Mouse (Mus musculus) kidney, embryonic 14.5 days (tissue): ENCODE data around the gene Nid1. TPM values are rescaled to one million over a fixed set of nuclear protein-coding genes. Genes with fewer than 3 reads are reported as not detected.
"Not testable (repeated sequence)": the region's sequence is repeated elsewhere in the genome, so short reads cannot be mapped to it uniquely, and the experiment has no call there.

Source experiments
- ATAC-seq: fragments of 200-750 bp; cut with Nextera tagmentation; 2 replicates; pipeline ENCODE4 v1.8.0; 2017; ENCODE audit warnings: moderate number of reproducible peaks, mild to moderate bottlenecking, moderate TSS enrichment, moderate library complexity; ENCODE audit not compliant: low FRiP score, low TSS enrichment
- H3K27ac ChIP-seq: fragments of 300-500 bp; sonication (generic); 2 replicates; pipeline ENCODE4 v1.5.1; 2014; ENCODE audit warnings: low read depth, mild to moderate bottlenecking, low read length, moderate library complexity, mixed read lengths
- H3K27me3 ChIP-seq: fragments of 300-500 bp; sonication (generic); 2 replicates; pipeline ENCODE4 v1.6.1; 2014; ENCODE audit warnings: mild to moderate bottlenecking, low read length; ENCODE audit not compliant: control insufficient read depth, insufficient read depth
- H3K36me3 ChIP-seq: fragments of 300-500 bp; sonication (generic); 2 replicates; pipeline ENCODE4 v1.6.1; 2014; ENCODE audit warnings: low read length, mixed read lengths; ENCODE audit not compliant: control insufficient read depth, insufficient read depth
- H3K4me1 ChIP-seq: fragments of 300-500 bp; sonication (generic); 2 replicates; pipeline ENCODE4 v1.6.1; 2014; ENCODE audit warnings: low read length, mixed read lengths; ENCODE audit not compliant: control insufficient read depth, insufficient read depth
- H3K4me2 ChIP-seq: fragments of 300-500 bp; sonication (generic); replicated peaks from 2 replicates; pipeline ENCODE4 v1.6.1; 2014; ENCODE audit warnings: low read depth, mild to moderate bottlenecking, low read length
- H3K4me3 ChIP-seq: fragments of 300-500 bp; sonication (generic); 2 replicates; pipeline ENCODE4 v1.5.1; 2014; ENCODE audit warnings: mild to moderate bottlenecking, low read length
- H3K9ac ChIP-seq: fragments of 300-500 bp; sonication (generic); 2 replicates; pipeline ENCODE4 v1.6.1; 2014; ENCODE audit warnings: low read depth, mild to moderate bottlenecking, low read length, moderate library complexity
- H3K9me3 ChIP-seq: fragments of 300-500 bp; sonication (generic); 2 replicates; pipeline ENCODE4 v1.6.1; 2016; ENCODE audit warnings: low read length; ENCODE audit not compliant: control insufficient read depth
- WGBS: fragments of 180-500 bp; shearing (Covaris S2); extraction: QIAGEN DNeasy Blood & Tissue Kit; methylation state at CpG from one replicate; pipeline ENCODE4 v1.1.7; 2014; 5-methylcytosine and 5-hydroxymethylcytosine counted together
- polyA plus RNA-seq: library from polyadenylated mRNA; unstranded; fragments of >200 nt; fragmentation: Nextera tagmentation; extraction: Ambion mirVana; gene quantifications from 2 replicates; pipeline ENCODE4 v1.2.1, GENCODE M21; 2014

The Nid1 gene
- polyA plus RNA-seq, 1 experiment from 2014 or later, result 96.1 TPM

DNA sequence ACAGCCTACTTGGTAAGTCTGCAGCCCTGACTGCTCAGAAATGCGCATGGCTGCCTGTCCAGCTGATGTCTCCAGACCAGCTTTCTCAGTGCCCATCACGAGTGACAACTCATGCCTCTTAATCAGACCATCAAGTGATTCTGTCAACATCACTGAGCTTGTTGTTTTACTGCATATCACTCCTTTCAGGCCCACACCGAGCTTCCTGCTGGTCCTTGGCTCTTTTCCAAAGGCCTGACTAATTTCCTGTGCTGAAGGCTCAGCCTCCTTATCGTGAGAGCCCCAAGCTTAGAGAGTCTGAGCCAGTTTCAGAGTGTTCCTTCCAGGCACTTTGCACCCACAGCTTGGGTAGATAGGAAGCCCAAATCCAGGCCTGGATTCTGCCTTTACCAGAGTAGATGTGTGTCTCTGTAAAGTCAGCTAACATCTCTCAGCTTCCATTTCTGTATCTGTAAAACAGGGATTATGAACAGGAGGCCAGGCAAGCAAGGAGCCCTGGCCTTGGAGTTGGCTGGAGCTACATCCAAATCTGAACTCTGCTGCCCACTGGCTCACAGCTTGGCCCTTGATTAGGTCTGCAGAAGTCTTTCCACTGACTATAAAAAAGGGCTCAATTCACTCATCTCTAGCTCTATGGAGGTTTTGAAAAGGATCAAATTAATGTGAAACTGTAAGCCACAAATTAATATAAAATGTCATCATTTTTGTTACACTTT is 101.4 kb downstream of the Nid1 start:
- Histone ChIP-seq H3K36me3 (no peaks in the 10 kb centered on the region), H3K4me2 (no peak overlapping the region), H3K27ac (no peak overlapping the region; the same call in 1 of the 2 replicates), H3K27me3 (no peaks in the 10 kb centered on the region), H3K9me3 (no peaks in the 10 kb centered on the region), H3K4me3 (no peak overlapping the region), H3K4me1 (peaks cover 14% of the 10 kb centered on the region; the same call in 1 of the 2 replicates), H3K9ac (no peak overlapping the region)
- ATAC-seq, result peak; percentile 77
- 36% methylated on average over 4 of the region's 4 CpGs for WGBS

- 97% methylated on average over 10 of the region's 10 CpGs for WGBS
- H3K9me3 ChIP-seq, ATAC-seq, H3K4me3 ChIP-seq, H3K4me2 ChIP-seq, H3K9ac ChIP-seq, H3K4me1 ChIP-seq, H3K27ac ChIP-seq, H3K36me3 ChIP-seq, H3K27me3 ChIP-seq: not testable (repeated sequence)
Measured at GRCm38 (mm10) chr13:13543073-13543472, 105.7 kb downstream of the Nid1 start.

- Histone ChIP-seq H3K27me3 (no peaks in the 10 kb centered on the region), H3K9ac (no peak overlapping the region), H3K27ac (no peak overlapping the region), H3K36me3 (no peaks in the 10 kb centered on the region), H3K4me1 (peaks cover 5% of the 10 kb centered on the region), H3K4me3 (no peak overlapping the region), H3K4me2 (no peak overlapping the region), H3K9me3 (no peaks in the 10 kb centered on the region)
- ATAC-seq, result no peak
- WGBS, result 77% methylated on average over 3 of the region's 3 CpGs
Measured at GRCm38 (mm10) chr13:13546792-13547191, 109.4 kb downstream of the Nid1 start.

GRCm38 (mm10) chr13:13547889-13548288 is 110.5 kb downstream of the Nid1 start:
- H3K9ac ChIP-seq, result no peak overlapping the region
- H3K27me3 ChIP-seq, result no peaks in the 10 kb centered on the region
- H3K4me3 ChIP-seq, result no peak overlapping the region
- H3K4me1 ChIP-seq, result peaks cover 5% of the 10 kb centered on the region
- no peaks in the 10 kb centered on the region for H3K36me3 ChIP-seq
- no peaks in the 10 kb centered on the region for H3K9me3 ChIP-seq
- H3K4me2 ChIP-seq, result no peak overlapping the region
- 91% methylated on average over 4 of the region's 4 CpGs for WGBS
- no peak for ATAC-seq
- H3K27ac ChIP-seq, result no peak overlapping the region

GRCm38 (mm10) chr13:13548431-13549190 is 111.3 kb downstream of the Nid1 start:
- 92% methylated on average over 6 of the region's 6 CpGs for WGBS
- H3K4me2 ChIP-seq, result no peak overlapping the region
- H3K27ac ChIP-seq, result no peak overlapping the region
- no peaks in the 10 kb centered on the region for H3K36me3 ChIP-seq
- H3K4me3 ChIP-seq, result no peak overlapping the region
- H3K27me3 ChIP-seq, result no peaks in the 10 kb centered on the region
- ATAC-seq, result no peak
- no peaks in the 10 kb centered on the region for H3K9me3 ChIP-seq
- H3K4me1 ChIP-seq, result peaks cover 5% of the 10 kb centered on the region
- no peak overlapping the region for H3K9ac ChIP-seq

GRCm38 (mm10) chr13:13549687-13550660 is 112.6 kb downstream of the Nid1 start:
- Histone ChIP-seq H3K4me2 (no peak overlapping the region), H3K4me3 (no peak overlapping the region), H3K36me3 (no peaks in the 10 kb centered on the region), H3K4me1 (peaks cover 5% of the 10 kb centered on the region), H3K27me3 (no peaks in the 10 kb centered on the region), H3K27ac (no peak overlapping the region), H3K9ac (no peak overlapping the region), H3K9me3 (no peaks in the 10 kb centered on the region)
- WGBS, result 75% methylated on average over 9 of the region's 9 CpGs
- ATAC-seq, result no peak

DNA sequence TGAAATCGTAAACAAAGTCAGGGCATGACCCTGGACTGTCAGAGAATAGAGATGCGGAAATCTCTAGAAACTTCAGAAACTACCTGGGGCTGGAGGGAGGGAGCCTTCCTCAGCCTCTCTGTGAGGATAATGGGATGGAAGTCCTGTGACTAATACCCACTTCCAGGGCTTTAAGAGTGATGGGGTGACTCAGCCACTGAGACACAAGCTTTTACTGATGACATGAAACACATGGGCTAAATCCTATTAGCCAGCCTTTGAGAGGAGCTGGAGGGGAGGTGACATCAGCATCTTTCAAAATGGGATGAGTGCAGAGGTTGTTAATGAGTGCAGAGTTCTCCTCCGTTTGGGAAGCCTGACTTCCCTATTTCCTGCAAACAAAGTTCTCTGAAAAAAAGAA is 114.7 kb downstream of the Nid1 start:
- H3K4me2 ChIP-seq, result no peak overlapping the region
- H3K9me3 ChIP-seq, result no peaks in the 10 kb centered on the region
- ATAC-seq, result no peak
- peaks cover 5% of the 10 kb centered on the region for H3K4me1 ChIP-seq
- H3K9ac ChIP-seq, result no peak overlapping the region
- no peak overlapping the region for H3K27ac ChIP-seq
- no peaks in the 10 kb centered on the region for H3K36me3 ChIP-seq
- no peaks in the 10 kb centered on the region for H3K27me3 ChIP-seq
- no peak overlapping the region for H3K4me3 ChIP-seq
- WGBS, result 68% methylated on average over 3 of the region's 3 CpGs

DNA sequence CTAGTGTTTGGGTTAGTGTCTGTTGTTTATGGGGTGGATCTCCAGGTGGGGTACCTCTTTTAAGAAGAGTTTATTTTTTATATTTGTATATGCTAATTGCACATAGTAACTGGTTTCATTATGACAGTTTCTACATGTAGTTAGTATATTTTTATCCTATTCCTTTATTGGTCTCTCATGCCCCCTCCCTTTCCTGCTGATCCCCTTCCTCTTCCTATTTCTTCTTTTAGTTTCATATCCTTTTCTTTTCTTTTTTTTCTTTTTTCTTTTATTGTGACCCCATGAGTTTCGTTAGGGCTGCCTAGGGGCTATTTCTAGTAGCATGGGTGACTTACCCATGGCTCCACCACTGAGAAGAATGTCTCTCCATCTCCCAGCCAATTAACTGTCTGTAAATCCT is 116.3 kb downstream of the Nid1 start:
- Histone ChIP-seq H3K36me3 (no peaks in the 10 kb centered on the region), H3K4me3 (no peak overlapping the region), H3K9ac (no peak overlapping the region), H3K9me3 (no peaks in the 10 kb centered on the region), H3K4me1 (peaks cover 5% of the 10 kb centered on the region), H3K27ac (no peak overlapping the region), H3K4me2 (no peak overlapping the region), H3K27me3 (no peaks in the 10 kb centered on the region)
- ATAC-seq, result no peak
- 80% methylated on average over 1 of the region's 1 CpGs for WGBS
